Mouse (Mus musculus) myocyte (in vitro differentiated cells): ENCODE data around the gene Hint1.

Source experiments
- E2F4 ChIP-seq: IDR thresholded peaks from one replicate; pipeline ENCODE4 v1.6.1; 2011; ENCODE audit warnings: mild to moderate bottlenecking, control low read depth, moderate library complexity; ENCODE audit not compliant: insufficient read depth
- MAX ChIP-seq: IDR thresholded peaks from one replicate; pipeline ENCODE4 v1.6.1; 2011; ENCODE audit warnings: low read depth, mild to moderate bottlenecking, control low read depth
- MYOD1 ChIP-seq, 3 experiments: IDR thresholded peaks; one replicate each; pipeline ENCODE4 v1.6.1; 2011; ENCODE audit warnings: control low read depth in 2 of 3, low read depth in 2 of 3, mild to moderate bottlenecking in 2 of 3, moderate library complexity in 1 of 3; ENCODE audit not compliant: insufficient read length in 2 of 3, control insufficient read depth in 1 of 3
- POLR2A ChIP-seq: IDR thresholded peaks from one replicate; pipeline ENCODE4 v1.6.1; 2011; ENCODE audit warnings: low read depth, mild to moderate bottlenecking, control low read depth, moderate library complexity; ENCODE audit not compliant: insufficient read length
- POLR2AphosphoS2 ChIP-seq: IDR thresholded peaks from one replicate; pipeline ENCODE4 v1.6.1; 2011; ENCODE audit warnings: low read depth, control low read depth; ENCODE audit not compliant: insufficient read length
- REST ChIP-seq: IDR thresholded peaks from one replicate; pipeline ENCODE4 v1.6.1; 2011; ENCODE audit warnings: mild to moderate bottlenecking, control low read depth, moderate library complexity; ENCODE audit not compliant: insufficient read depth, insufficient read length
- TCF12 ChIP-seq: IDR thresholded peaks from one replicate; pipeline ENCODE4 v1.6.1; 2011; ENCODE audit warnings: mild to moderate bottlenecking, control low read depth; ENCODE audit not compliant: poor library complexity, insufficient read depth, severe bottlenecking
- USF1 ChIP-seq: IDR thresholded peaks from one replicate; pipeline ENCODE4 v1.6.1; 2011; ENCODE audit warnings: low read depth, mild to moderate bottlenecking, control low read depth, moderate library complexity

- TF ChIP-seq MYOD1 (IDR thresholded peaks at IDR 0.05; ENCODE audit: control insufficient read depth in 1 of 3, insufficient read length in 2 of 3, low read depth in 2 of 3) (no peak), TCF12 (no peak), POLR2AphosphoS2 (no peak), E2F4 (no peak), POLR2A (no peak), REST (no peak), USF1 (no peak), MAX (no peak)
These were observed 46.7 kb upstream of the Hint1 start for GRCm38 (mm10) chr11:54819489-54819888.
